Mouse (Mus musculus) urinary bladder, postnatal 14 days (tissue): ENCODE measurements at regions not wholly inside any gene's neighbourhood (a gene's known extent, or its start where the extent isn't known, plus 50 kb on each side); places are given as distances from the start of the nearest gene placed in this dataset.
A peak's percentile ranks its signal among the peaks of the same experiment; 100 is the strongest.

Experiments
- DNase-seq: peaks from one replicate; pipeline ENCODE4 v3.0.0; 2021; ENCODE audit warnings: low spot score

- no peak for DNase-seq
Observed at GRCm38 (mm10) chr12:9266221-9266620, 236.4 kb downstream of the Ttc32 start.

DNA sequence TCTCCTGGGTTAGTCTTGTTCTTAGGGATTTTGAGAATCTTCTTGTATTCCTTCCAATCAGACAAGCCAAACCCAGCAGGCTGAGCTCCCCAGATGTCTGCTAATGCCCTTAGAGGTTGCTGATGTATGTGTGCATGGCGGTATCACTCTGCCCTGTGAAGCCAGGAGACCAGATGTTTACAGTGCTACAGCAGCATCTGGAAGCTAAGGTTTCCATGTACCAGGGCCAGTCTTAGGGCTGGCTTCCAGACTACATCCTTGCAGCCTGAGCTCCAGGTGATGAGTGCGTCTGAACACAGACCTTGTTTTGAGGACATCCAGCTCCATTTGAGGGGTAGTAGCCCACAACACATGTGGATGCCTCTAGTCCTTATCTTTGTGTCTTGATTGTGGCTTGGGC lies 241.7 kb downstream of the Ttc32 start:
- DNase-seq = no peak

- DNase-seq = no peak
Observed at GRCm38 (mm10) chr12:9274181-9274580, 244.4 kb downstream of the Ttc32 start.

DNA sequence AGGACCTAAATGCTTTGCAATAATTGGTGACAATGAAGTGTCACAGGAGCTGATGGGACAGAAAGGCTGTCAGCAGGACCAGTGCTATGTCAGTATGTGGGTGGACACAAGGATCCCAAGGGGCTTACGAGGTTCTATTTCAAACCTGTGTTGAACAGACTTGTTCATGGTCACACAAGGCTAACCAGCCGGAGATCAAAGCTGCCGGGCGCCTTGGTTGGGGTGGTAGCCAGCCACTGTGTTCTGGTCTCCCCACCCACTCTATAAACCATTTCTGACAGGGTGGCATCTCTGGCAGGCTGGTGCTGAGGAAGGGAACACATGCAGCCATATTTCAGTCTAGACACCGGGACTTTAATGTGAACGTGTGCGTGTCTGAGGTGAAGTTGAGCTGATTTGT lies 245.9 kb downstream of the Ttc32 start:
- no peak for DNase-seq

DNA sequence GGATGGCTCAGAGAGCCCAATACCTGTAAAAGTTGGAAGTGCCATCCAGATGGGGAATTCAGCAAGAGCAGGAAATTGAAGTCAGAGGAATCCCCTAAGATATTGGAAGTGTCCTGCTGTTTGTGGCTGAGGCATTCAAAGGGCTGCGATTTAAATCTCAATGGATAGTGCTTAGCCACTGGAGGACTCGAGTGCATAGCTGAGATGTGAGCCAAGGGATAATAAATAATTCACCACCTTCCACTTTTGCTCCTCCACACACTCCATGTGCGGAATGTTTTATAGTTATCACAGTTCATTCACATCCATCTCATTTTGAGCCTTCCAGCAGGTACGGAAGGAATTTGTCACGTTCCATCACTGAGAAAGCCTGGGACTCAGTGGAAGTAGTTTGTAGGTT lies 248.9 kb downstream of the Ttc32 start:
- DNase-seq = no peak

- DNase-seq = no peak
Observed at GRCm38 (mm10) chr12:9279893-9280605, 250.3 kb downstream of the Ttc32 start.

DNA sequence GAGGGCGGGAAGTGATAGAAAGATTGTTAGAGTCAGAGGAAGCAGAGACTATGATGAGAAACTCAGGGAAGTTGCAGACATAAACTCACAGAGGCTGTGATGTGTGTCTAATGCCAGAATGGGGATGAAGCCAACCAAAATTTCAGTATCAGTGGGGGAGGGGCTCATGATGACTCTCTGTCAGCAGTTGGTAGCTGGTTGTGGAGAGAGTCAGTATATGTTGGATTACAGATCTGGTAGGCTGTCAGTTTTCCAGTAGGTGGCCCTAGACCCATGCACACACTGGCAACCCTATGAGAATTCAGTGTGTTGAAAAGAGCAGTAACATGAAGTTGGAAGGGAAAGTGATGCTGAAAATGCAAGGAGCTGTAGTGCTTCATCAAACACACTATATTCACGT lies 257.5 kb downstream of the Ttc32 start:
- no peak for DNase-seq

DNA sequence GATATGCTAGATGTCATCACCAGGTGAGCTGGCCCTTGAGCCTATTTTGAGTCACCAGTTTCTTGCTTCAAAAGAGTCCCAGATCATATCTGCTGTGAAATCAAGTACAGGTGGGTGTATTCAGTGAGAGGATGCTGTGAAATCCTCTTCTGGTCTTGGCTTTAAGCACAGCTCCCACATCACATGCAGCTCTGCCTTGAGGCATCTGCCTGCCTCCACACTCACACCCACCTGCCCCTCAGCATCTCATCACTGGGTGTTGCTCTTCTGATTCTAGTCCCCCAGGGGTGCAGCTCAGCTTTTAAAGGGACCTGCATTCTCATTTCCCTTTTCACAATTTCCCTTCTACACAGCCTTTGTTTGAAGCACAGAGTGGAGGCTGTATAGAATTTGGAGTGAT lies 262.9 kb downstream of the Ttc32 start:
- no peak for DNase-seq

DNA sequence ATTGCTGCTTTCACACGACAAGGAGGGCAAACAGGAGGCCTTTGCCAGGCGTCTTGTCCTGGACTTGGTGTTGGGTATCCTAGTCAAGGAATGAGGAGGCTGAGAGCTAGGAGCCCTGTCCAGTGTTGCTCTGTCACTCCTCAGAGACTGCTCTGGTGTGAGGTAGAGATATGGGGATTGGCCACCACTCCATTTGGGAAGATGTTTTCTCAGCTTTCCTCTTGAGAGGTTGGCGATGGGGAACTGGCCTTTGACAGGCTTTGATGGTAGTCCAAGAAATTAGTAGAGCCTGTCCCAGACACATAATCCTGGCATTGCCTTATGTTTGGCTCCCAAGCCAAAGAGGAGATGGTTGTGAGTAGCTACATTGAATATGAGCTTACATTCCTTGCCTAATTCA lies 265.4 kb downstream of the Ttc32 start:
- DNase-seq = no peak

DNA sequence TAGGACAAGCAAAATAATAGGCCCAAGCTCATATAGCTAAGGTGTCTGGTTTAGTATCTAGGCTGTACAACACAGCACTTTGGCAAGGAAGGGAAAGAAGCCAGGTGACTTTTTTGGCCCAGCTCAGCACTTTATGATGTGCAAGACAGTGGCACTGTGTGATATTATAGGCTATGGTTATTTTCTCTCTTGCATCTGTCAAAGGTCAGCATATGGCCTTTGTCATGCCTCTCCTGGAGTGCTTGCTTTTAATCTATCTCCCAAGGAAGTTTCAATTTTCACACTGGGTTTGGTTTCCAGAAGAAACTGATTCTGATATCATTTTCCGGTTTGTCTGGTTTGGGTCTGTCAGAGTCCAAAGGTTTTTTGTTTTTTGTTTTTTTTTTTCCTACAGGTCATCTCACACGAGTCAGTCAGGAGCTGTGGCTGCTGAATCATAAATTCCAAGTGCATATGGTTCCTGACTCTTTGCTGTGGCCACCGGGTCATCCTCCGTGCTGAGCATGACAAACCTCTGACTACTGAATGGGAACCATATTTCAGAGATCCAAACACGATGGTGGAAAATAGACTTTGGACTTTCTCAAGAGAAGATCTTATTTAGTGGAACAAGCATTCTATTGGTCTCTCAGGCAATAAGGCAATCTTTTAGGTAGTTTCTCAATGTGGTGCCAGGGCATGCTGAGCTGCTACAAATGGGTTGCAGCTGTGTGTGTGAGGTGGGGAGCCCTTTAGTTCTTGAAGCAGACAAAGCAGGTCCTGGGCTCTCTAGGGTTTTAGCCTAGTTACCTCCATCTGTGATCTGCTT lies 269.3 kb downstream of the Ttc32 start:
- DNase-seq = no peak

- DNase-seq = peak; percentile 67
Observed at GRCm38 (mm10) chr12:9304146-9304545, 265.8 kb upstream of the Osr1 start.

DNA sequence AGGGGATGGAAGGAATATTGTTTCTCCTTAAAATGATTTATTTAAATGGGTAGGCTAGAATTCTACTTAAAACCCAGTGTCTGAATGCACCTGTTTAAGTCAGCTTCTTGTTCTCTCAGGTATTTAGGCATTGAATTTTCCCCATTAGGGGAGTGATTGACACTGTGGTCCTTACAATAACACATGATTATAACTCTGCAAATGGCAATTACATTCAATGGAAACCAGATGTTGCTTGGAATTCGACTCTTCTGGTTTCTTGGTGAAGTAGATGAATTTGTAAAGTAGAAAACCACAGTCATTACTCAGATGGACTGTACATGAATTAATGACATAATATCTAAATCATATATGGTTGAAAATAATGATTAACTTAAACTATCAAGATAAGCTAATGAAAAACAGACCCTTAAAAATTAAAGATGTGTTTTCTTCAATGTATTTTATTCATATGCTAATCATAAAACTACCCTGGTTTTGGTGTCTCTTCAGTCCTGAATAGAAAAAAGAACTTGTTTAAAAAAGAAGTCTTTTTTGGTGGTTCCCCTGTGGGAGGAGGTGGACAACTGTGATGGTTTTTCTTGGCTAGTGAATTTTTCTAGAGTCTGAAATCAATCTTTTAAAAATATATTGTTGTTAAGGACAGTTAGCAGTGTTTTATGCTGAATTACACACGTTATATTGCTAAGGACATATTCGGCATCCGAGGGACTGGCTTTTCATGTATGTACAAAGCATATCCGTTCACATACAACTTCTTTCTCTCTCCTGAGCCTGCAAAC lies 231.8 kb upstream of the Osr1 start:
- no peak for DNase-seq

- DNase-seq = no peak
Observed at GRCm38 (mm10) chr12:9338801-9339231, 231.1 kb upstream of the Osr1 start.

DNA sequence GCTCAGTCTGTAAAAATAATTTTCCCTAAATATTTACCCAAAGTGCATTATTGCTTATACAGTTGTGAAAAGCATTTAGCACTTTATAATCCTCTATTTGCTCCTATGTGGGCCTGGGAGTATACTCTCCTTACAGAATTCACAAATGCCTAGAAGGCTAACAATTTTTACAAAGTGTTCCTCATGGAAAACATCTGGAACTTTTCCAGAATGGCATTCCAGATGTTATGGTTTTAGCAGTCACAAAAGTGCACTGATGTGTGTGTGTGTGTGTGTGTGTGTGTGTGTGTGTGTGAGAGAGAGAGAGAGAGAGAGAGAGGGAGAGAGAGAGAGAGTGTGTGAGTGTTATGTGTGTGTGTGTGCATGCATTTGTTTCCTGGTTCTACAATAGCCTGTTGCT lies 229.1 kb upstream of the Osr1 start:
- DNase-seq = no peak

DNA sequence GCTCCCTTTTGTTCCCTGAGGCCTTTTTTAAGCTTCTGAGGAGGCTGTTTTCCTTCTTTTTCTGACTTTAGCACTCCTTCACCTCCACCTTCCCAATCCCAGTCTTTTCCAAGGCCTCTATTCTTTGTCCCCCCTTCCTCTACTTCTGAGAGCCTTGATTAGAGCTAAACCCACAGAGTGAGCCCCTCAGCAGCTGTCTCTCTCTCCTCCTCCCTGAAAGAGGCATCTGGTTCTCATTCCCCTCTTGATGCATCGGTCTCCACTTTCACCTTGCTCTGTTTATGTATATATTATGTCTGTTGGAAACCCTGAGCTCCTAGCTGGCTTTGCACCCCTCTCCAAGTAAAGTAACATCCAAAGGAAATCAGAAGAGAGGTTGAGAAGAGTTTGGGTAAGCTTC lies 224.6 kb upstream of the Osr1 start:
- DNase-seq = no peak

- no peak for DNase-seq
Observed at GRCm38 (mm10) chr12:9355512-9355911, 214.4 kb upstream of the Osr1 start.

DNA sequence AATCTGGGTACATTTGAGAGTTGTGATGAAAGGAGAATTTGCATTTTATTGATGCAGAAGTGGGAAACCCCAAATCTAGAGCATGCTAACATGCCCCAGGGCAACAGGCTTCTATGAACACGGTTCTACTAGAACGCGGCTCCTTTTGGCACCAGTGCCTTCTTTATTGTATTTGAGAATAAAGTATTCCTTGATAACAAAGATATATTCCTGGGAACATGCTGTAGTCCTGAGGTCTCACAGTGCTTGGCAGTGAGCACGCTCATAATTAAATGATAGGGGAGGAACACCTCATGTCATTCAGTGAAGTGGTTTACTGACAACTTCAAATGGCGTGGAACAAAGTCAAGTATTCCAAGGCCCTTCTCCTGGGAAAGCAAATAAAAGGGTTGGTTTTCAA lies 212.1 kb upstream of the Osr1 start:
- no peak for DNase-seq

DNA sequence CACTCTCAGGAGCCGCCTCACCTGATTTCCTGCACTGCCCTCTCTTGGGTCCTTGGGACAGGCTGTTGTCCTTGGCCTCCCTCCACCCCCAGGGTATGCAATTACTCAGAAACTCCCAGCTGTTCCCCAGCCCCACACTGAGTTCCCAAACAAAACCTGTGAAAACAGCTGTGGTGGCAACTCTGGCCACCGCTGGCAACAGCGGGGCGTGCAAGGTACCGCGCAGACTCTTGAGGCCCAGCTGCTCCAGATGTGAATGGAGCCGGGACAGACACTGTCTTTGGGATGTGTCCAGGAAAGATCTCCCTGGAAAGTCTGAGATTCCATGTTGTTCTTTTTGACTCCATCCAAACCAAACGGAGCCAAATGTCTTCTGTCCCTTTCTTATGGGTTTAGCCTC lies 211.0 kb upstream of the Osr1 start:
- DNase-seq = no peak

- DNase-seq = no peak
Observed at GRCm38 (mm10) chr12:9365931-9366330, 204.0 kb upstream of the Osr1 start.

GRCm38 (mm10) chr12:9368682-9369081 lies 201.2 kb upstream of the Osr1 start:
- DNase-seq = peak; percentile 13

DNA sequence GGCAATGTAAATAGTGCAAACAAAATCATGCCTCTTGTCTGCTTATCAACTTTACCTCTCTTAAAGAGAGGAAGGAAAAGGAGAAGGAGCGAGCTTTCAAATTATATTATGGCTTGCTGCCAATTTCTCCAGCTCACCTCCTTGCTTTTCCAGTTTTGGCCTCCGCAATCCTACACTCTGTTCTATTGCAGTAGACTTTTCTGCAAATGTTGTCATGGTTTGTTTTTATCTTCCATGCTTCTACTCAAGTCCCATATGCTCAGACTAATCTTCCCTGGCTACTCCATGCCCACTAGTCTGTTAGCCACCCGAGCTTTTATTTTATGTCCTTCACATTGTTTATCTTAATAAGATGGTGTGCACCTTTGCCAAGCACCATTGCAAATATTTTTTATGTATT lies 168.0 kb upstream of the Osr1 start:
- no peak for DNase-seq

DNA sequence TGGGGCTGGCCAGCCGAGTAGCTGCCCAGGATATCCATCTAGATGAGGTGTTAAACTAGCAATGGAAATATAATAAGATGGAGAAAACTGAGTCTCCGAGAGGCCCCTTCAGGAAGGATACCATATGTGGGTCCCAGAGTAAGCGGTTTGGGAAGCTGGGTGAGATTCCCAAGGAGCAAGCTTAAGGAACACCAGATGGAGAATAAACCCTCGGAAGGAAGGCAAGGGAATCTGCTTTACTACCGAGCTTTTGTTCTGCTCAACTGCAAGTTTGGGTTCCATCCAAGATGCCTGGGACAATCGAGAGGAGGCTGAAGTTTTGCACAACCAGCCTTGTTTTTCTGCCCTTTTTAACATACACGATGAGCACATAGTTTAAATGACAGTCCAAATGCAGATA lies 164.9 kb upstream of the Osr1 start:
- DNase-seq = no peak

GRCm38 (mm10) chr12:9419311-9419710 lies 150.6 kb upstream of the Osr1 start:
- no peak for DNase-seq
